Mouse (Mus musculus): ENCODE measurements around the gene Tbp.

GRCm38 (mm10) chr17:15498753-15499113 is 955 bp upstream of the Tbp start:
- TF ChIP-seq CTCF (IDR thresholded peaks at IDR 0.05; ENCODE audit: borderline replicate concordance, extremely low read depth, insufficient read depth, insufficient read length) (no peak), POLR2A (IDR thresholded peaks at IDR 0.05; ENCODE audit: borderline replicate concordance, extremely low read depth, insufficient read depth, insufficient read length, poor library complexity, severe bottlenecking) (no peak)

Data from brain, embryonic 14.5 days (tissue).